Mouse (Mus musculus) C2C12 (cell line): ENCODE measurements at regions not wholly inside any gene's neighbourhood (a gene's known extent, or its start where the extent isn't known, plus 50 kb on each side); places are given as distances from the start of the nearest gene placed in this dataset.

Experiments used
- CEBPB ChIP-seq: IDR thresholded peaks from one replicate; pipeline ENCODE4 v1.6.1; 2011; ENCODE audit warnings: low read depth, mild to moderate bottlenecking, control low read depth, moderate library complexity
- CTCF ChIP-seq: IDR thresholded peaks from one replicate; pipeline ENCODE4 v1.5.1; 2011; ENCODE audit not compliant: control insufficient read depth, insufficient read depth, insufficient read length
- FOSL1 ChIP-seq: IDR thresholded peaks from one replicate; pipeline ENCODE4 v1.8.0; 2011; ENCODE audit warnings: mild to moderate bottlenecking, low read length; ENCODE audit not compliant: poor library complexity, insufficient read depth, severe bottlenecking
- MAX ChIP-seq: IDR thresholded peaks from one replicate; pipeline ENCODE4 v1.6.1; 2011; ENCODE audit warnings: mild to moderate bottlenecking, control low read depth
- MYOD1 ChIP-seq: IDR thresholded peaks from one replicate; pipeline ENCODE4 v1.6.1; 2011; ENCODE audit warnings: low read depth; ENCODE audit not compliant: control insufficient read depth, insufficient read length
- MYOG ChIP-seq: IDR thresholded peaks from one replicate; pipeline ENCODE4 v1.6.1; 2011; ENCODE audit not compliant: control insufficient read depth, insufficient read length; ENCODE audit errors: extremely low read depth
- USF1 ChIP-seq: IDR thresholded peaks from one replicate; pipeline ENCODE4 v1.6.1; 2011; ENCODE audit warnings: low read depth, mild to moderate bottlenecking, control low read depth, moderate library complexity

DNA sequence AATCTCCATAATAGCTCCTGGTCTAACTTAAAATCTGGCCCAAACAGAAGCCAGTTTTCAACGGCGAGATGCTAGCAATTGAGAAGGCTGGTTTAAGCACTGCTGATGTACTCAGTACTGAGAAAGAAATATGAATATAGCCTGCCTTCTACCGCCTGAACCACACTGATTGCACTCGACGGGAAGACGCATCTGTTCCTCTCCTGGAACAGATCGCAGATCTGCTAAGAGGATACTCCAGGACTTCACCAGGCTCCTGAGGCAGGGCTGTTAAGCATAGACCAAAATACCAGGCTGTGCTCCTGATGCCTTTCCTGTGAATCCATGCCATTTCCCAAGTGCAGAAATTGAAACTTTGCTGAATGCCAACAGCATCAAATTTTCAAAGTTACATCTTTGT lies 92.6 kb upstream of the Zpld1 start:
- no peak for TF ChIP-seq MYOG
- no peak for TF ChIP-seq CTCF
- TF ChIP-seq MYOD1, result no peak
- no peak for TF ChIP-seq CEBPB
- TF ChIP-seq USF1, result no peak
- TF ChIP-seq FOSL1, result no peak
- TF ChIP-seq MAX, result no peak
